In the genomic region with DNA sequence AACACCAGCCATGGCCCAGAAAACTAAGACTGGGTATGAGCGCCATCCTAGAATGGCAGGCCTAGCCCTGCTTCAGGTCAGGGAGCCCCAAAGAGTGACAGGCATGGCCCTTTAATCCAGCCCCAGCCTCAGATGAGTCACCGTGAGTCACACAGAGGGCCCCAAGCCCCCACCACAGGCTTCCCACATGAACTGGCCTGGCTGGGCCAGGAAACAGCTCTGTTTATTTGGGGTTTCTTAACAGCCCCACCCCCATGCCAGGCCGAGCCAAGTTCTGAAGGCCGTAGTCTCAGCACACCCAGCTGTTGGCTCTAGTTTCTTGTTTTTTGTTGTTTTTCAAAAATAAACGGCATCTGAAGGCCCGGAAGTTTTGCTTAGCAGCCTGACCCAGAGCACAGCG, we compare ENCODE assay signal across 8 mouse cellular contexts. TPM values are rescaled to one million over a fixed set of nuclear protein-coding genes. Genes with fewer than 3 reads are reported as not detected.
DNase-seq lines count a peak whose midpoint lies in the region; ATAC-seq and TF ChIP-seq lines count a peak whose summit lies in the region.

No protein-coding gene starts in this region.

- peaks cover 4% of the 10 kb centered on the region for H3K27me3 ChIP-seq in forebrain, postnatal 0 days (ENCODE audit: insufficient read depth, low read length)
- peaks cover 11% of the 10 kb centered on the region for H3K27me3 ChIP-seq in forebrain, embryonic 15.5 days
- peaks cover 4% of the 10 kb centered on the region; the same call in 1 of the 2 replicates for H3K27me3 ChIP-seq in kidney, embryonic 14.5 days (ENCODE audit: control insufficient read depth, insufficient read depth, low read length)
- no peaks in the 10 kb centered on the region for H3K27me3 ChIP-seq in liver, adult 2 months (ENCODE audit: control insufficient read depth, insufficient read depth, low read length)
- H3K27me3 ChIP-seq in thymus, adult 2 months (ENCODE audit: control insufficient read depth, insufficient read depth, low read length): no peaks in the 10 kb centered on the region

- H3K9me3 ChIP-seq in forebrain, postnatal 0 days (ENCODE audit: low read length): no peaks in the 10 kb centered on the region
- no peaks in the 10 kb centered on the region for H3K9me3 ChIP-seq in forebrain, embryonic 15.5 days
- no peaks in the 10 kb centered on the region for H3K9me3 ChIP-seq in kidney, embryonic 14.5 days (ENCODE audit: control insufficient read depth, low read length)

- DNase-seq in forebrain, postnatal 0 days: peak; percentile 40
- DNase-seq in brain, embryonic 14.5 days (ENCODE audit: low read depth): peak; percentile 50
- peak; percentile 89 for DNase-seq in heart, adult 9 months (ENCODE audit: low spot score in 2 of 2)
- peak; percentile 86 for DNase-seq in liver, adult 2 months (ENCODE audit: extremely low read depth, low read depth, low spot score)
- DNase-seq in right cerebral cortex, postnatal 25 days: peak; percentile 35
- no peak for DNase-seq in thymus, adult 2 months

- ATAC-seq in forebrain, postnatal 0 days: peak; percentile 71
- ATAC-seq in forebrain, embryonic 15.5 days (replicated peaks): no peak; the same call in 1 of the 2 replicates
- peak; percentile 25; the same call in 1 of the 2 replicates for ATAC-seq in kidney, embryonic 14.5 days (ENCODE audit: low FRiP score, low TSS enrichment)

- TF ChIP-seq CTCF in forebrain, postnatal 0 days (IDR thresholded peaks at IDR 0.05; ENCODE audit: low read depth): no peak
- no peak for TF ChIP-seq CTCF in brain, embryonic 14.5 days (IDR thresholded peaks at IDR 0.05; ENCODE audit: borderline replicate concordance, extremely low read depth, insufficient read depth, insufficient read length)
- no peak for TF ChIP-seq CTCF in liver, adult 2 months (IDR thresholded peaks at IDR 0.05; ENCODE audit: low read depth, low read length)
- TF ChIP-seq CTCF in thymus, adult 2 months (IDR thresholded peaks at IDR 0.05; ENCODE audit: borderline replicate concordance, control insufficient read depth, extremely low read depth, insufficient read depth, low read length, poor library complexity): no peak

- 54% methylated on average over 7 of the region's 7 CpGs for WGBS in forebrain, postnatal 0 days
- WGBS in forebrain, embryonic 15.5 days: 63% methylated on average over 7 of the region's 7 CpGs
- 46% methylated on average over 7 of the region's 7 CpGs for WGBS in kidney, embryonic 14.5 days
- 19% methylated on average over 7 of the region's 7 CpGs for WGBS in liver, adult 2 months
- 38% methylated on average over 7 of the region's 7 CpGs for WGBS in thymus, adult 2 months

- H3K4me3 ChIP-seq in forebrain, postnatal 0 days (ENCODE audit: low read depth, low read length): no peak overlapping the region
- no peak overlapping the region for H3K4me3 ChIP-seq in forebrain, embryonic 15.5 days
- no peak overlapping the region for H3K4me3 ChIP-seq in kidney, embryonic 14.5 days (ENCODE audit: low read length)
- no peak overlapping the region for H3K4me3 ChIP-seq in liver, adult 2 months (ENCODE audit: insufficient read depth, low read depth, low read length)
- H3K4me3 ChIP-seq in thymus, adult 2 months (ENCODE audit: control insufficient read depth, insufficient read depth, low read length): no peak overlapping the region

- no peaks in the 10 kb centered on the region for H3K36me3 ChIP-seq in forebrain, postnatal 0 days (ENCODE audit: insufficient read depth)
- no peaks in the 10 kb centered on the region for H3K36me3 ChIP-seq in forebrain, embryonic 15.5 days
- no peaks in the 10 kb centered on the region for H3K36me3 ChIP-seq in kidney, embryonic 14.5 days (ENCODE audit: control insufficient read depth, insufficient read depth, low read length)
- H3K36me3 ChIP-seq in liver, adult 2 months (ENCODE audit: control insufficient read depth, insufficient read depth, low read length): no peaks in the 10 kb centered on the region
- H3K36me3 ChIP-seq in thymus, adult 2 months (ENCODE audit: control insufficient read depth, insufficient read depth, low read length): no peaks in the 10 kb centered on the region

- no peak for TF ChIP-seq POLR2A in brain, embryonic 14.5 days (IDR thresholded peaks at IDR 0.05; ENCODE audit: borderline replicate concordance, extremely low read depth, insufficient read depth, insufficient read length, poor library complexity, severe bottlenecking)
- TF ChIP-seq POLR2A in liver, adult 2 months (IDR thresholded peaks at IDR 0.05; ENCODE audit: extremely low read depth, insufficient read depth, low read length): no peak
- TF ChIP-seq POLR2A in thymus, adult 2 months (IDR thresholded peaks at IDR 0.05; ENCODE audit: control insufficient read depth, extremely low read depth, insufficient read depth, low read length, poor library complexity): no peak

- no peak overlapping the region for H3K4me2 ChIP-seq in forebrain, postnatal 0 days (ENCODE audit: low read depth)
- H3K4me2 ChIP-seq in forebrain, embryonic 15.5 days (replicated peaks): no peak overlapping the region
- no peak overlapping the region for H3K4me2 ChIP-seq in kidney, embryonic 14.5 days (replicated peaks; ENCODE audit: low read depth, low read length)

- no peaks in the 10 kb centered on the region for H3K79me2 ChIP-seq in liver, adult 2 months (ENCODE audit: control insufficient read depth, insufficient read depth, low read length)

- no peaks in the 10 kb centered on the region for H3K4me1 ChIP-seq in forebrain, postnatal 0 days (ENCODE audit: insufficient read depth)
- H3K4me1 ChIP-seq in forebrain, embryonic 15.5 days: 0 out of 2 replicates have a peak, but pooled peaks cover 8% of the 10 kb centered on the region
- peaks cover 40% of the 10 kb centered on the region for H3K4me1 ChIP-seq in kidney, embryonic 14.5 days (ENCODE audit: control insufficient read depth, insufficient read depth, low read length)
- peaks cover 23% of the 10 kb centered on the region for H3K4me1 ChIP-seq in liver, adult 2 months (ENCODE audit: control insufficient read depth, insufficient read depth, low read length)
- H3K4me1 ChIP-seq in thymus, adult 2 months (replicated peaks; ENCODE audit: control insufficient read depth, insufficient read depth, low read length): peaks cover 8% of the 10 kb centered on the region; the same call in 1 of the 2 replicates

- no peak overlapping the region for H3K9ac ChIP-seq in forebrain, postnatal 0 days
- H3K9ac ChIP-seq in forebrain, embryonic 15.5 days (replicated peaks): no peak overlapping the region
- H3K9ac ChIP-seq in kidney, embryonic 14.5 days (ENCODE audit: low read depth, low read length): no peak overlapping the region
- H3K9ac ChIP-seq in liver, adult 2 months (ENCODE audit: low read depth, low read length): no peak overlapping the region

- H3K27ac ChIP-seq in forebrain, postnatal 0 days (ENCODE audit: low read depth, low read length): peak overlapping the region; percentile 29; the same call in 1 of the 2 replicates
- H3K27ac ChIP-seq in forebrain, embryonic 15.5 days (replicated peaks): no peak overlapping the region
- H3K27ac ChIP-seq in kidney, embryonic 14.5 days (ENCODE audit: low read depth, low read length): peak overlapping the region; percentile 39; the same call in 1 of the 2 replicates
- peak overlapping the region; percentile 57 for H3K27ac ChIP-seq in liver, adult 2 months (replicated peaks; ENCODE audit: insufficient read depth, low read depth, low read length)
- no peak overlapping the region for H3K27ac ChIP-seq in thymus, adult 2 months (ENCODE audit: control insufficient read depth, insufficient read depth, low read length)

RNA-seq across cellular contexts. Expression of a gene that starts 6.5 kb away (rescaled TPM):
- total RNA-seq in forebrain, postnatal 0 days (2014; rRNA removed): 11.1 and 13.2 TPM in 2 replicates
- 16.4 and 16.9 TPM in 2 replicates for polyA plus RNA-seq in forebrain, postnatal 0 days (2015; fragmentation: Nextera tagmentation; extraction: Ambion mirVana)
- polyA plus RNA-seq in forebrain, embryonic 15.5 days (2015; fragmentation: Nextera tagmentation; extraction: Ambion mirVana): 9.6 and 10.9 TPM in 2 replicates
- 8.1 and 14.8 TPM in 2 replicates for polyA plus RNA-seq in brain, embryonic 14.5 days (2012; rRNA removed)
- 7.0 and 8.6 TPM in 2 replicates for polyA plus RNA-seq in kidney, embryonic 14.5 days (2014; fragmentation: Nextera tagmentation; extraction: Ambion mirVana)
- total RNA-seq in liver, adult 2 months (2014; rRNA removed): 0.83 and 1.2 TPM in 2 replicates
- 0.97 and 1.3 TPM in 2 replicates for polyA plus RNA-seq in liver, adult 2 months (2012; rRNA removed)
- 24.1 and 37.3 TPM in 2 replicates for polyA plus RNA-seq in thymus, adult 2 months (2012; rRNA removed)

Comparison
In these comparisons a context has a peak if more than half of its experiments do, and no peak if none do; other contexts are left out.
1. H3K27ac ChIP-seq: peak in forebrain, postnatal 0 days (single experiment), kidney, embryonic 14.5 days (single experiment) and liver, adult 2 months (single experiment); none in forebrain, embryonic 15.5 days (single experiment) and thymus, adult 2 months (single experiment).